Mouse (Mus musculus) adrenal gland, adult 2 months (tissue): Measurements from ENCODE around the gene Cdkn1b. TPM values are rescaled to one million over a fixed set of nuclear protein-coding genes. Genes with fewer than 3 reads are reported as not detected.
A peak's percentile ranks its signal among the peaks of the same experiment; 100 is the strongest.

ENCODE experiments used
- DNase-seq: peaks from one replicate; pipeline ENCODE4 v3.0.0; 2021
- polyA plus RNA-seq: library from polyadenylated mRNA; depleted of rRNA; stranded (reverse); fragments of >200 nt; gene quantifications from 2 replicates; pipeline ENCODE4 v1.2.3, GENCODE M21; 2012
- total RNA-seq, 2 experiments: library from RNA; stranded (reverse); gene quantifications; 2 replicates each; pipeline ENCODE4 v1.2.3; 2021

Gene Cdkn1b
- total and polyA plus RNA-seq, 3 experiments = 31.9 to 42.2 (median 41.5) TPM

DNA sequence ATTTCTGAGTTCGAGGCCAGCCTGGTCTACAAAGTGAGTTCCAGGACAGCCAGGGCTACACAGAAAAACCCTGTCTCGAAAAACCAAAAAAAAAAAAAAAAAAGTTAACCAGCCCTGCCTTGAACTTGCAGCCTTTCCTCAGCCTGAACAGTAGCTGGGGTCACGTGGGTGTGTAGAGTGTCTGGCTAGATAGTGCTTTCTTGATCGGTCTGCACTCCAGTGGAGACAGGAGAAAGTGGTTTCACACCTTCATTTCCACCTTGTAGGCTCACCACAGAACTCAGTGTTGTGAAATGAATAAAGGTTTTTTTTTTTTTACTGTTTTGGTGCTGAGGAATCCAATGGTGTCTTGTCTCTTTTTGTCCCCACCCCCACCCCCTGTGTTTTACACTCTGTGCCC is 16.8 kb upstream of the Cdkn1b start:
- no peak for DNase-seq

DNA sequence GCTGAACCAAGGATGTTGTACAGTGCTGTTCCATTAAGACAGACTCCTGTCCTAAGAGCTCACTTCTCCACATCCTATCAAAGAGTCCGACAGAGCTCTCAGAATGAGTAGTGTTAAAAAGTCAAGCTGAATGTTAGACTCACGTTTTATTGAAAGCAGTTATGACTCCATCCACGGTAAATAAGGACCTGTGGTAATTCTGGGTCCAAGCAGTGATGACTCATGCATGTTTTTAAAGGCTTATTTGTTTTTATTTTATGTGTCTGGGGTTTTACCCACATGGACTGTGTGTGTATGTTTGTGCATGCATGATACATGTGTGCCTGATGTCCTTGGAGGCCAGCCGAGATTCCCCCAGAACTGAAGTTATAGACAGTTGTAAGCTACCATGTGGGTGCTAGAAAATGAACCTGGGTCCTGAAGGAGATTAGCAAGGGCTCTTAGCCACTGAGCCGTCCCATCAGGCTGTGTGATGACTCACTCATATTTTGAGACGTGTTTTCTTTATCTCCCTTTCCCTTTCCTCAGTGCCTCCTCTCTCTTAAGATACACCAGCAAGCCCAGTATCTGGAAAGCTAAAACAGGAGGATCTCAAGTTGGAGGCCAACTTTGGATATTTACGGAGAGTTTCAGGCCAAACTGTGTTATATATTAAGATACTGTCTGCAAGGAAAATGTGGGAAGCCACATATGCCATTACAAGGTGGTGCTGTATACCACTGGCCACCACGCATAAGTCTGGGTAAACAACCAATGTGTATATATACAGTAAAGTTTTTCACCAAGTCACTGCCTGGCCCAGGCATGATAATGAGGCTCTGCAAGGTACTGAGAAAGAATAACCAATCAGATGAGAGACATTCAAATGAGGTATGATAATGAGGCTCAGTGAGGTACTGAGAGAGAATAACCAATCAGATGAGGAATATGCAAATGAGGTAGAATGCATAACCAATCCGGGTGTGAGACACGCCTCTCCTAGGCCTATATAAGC is 16.0 kb upstream of the Cdkn1b start:
- no peak for DNase-seq

DNA sequence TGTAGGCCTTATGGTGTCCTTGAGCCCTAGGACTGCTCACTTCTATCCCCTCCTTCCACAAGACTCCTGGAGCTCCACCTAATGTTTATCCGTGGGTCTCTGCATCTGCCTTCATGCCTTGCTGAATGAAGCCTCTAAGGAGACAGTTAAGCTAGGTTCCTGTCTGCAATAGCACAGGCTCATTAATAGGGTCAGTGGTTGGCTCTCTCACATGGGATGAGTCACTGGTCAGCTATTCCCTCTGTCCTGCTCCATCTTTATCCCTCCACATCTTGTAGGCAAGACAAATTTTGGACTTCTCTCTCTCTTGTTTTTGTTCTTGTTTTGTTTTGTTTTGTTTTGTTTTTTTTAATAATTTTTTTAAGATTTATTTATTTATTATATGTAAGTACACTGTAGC is 14.4 kb upstream of the Cdkn1b start:
- DNase-seq = no peak

DNA sequence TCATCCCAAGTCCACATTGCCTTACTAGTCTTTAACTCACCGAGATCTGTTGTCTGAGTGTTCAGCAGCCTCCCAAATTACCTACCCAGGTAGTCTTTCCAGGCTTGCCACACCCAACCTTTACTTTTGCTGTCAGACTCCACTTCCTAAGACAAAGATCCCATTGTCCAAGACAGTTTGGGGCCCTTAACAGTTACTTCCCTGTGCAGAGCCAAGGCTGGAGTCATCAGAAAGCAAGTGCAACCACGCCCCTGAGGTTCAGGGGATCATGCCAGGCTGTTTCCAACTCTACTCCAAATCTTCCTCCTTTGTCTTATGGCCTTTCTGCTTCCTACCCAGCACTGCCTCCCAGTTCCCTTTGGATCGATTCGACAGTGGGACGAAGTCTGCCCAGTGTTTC is 5.7 kb upstream of the Cdkn1b start:
- DNase-seq = no peak

DNA sequence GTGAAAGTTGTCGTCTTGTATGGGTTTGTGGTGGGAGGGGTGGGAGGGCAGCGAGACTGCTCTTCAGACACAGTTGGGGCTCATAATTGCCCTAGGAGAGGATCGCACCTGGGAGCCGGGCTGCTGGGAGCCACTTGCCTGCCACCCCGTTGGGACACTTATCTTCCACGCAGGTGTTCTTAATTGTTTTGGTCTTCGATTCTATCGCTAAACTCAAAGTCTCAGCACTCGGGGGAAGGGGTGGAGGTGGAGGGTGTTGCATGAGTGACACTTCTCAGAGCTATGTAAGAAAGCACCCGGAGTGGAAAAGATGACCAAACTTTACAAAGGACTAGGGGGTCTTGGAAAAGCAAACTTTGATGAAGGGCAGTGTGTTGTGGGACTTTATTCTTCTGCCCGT is 3.6 kb upstream of the Cdkn1b start:
- peak; percentile 27 for DNase-seq

DNA sequence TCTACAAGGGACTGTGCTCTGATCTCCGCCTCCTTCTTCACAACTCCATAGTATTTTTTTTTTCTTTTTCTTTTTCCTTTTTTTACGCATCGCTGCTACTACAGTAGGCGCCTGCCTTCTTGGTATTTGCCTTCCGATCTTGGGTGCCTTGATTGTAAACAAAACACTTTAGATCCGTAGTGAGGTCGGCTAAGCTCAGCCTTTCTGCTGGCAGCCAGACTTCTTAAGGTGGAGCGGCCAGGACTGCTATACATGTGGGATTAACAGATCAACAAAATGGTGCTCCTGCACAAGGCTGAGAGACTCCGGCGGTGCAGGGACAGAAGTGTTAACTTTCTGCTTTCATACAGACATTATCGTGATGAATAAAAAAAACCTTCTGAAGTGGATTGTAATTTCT is 3.1 kb upstream of the Cdkn1b start:
- peak; percentile 79 for DNase-seq

DNA sequence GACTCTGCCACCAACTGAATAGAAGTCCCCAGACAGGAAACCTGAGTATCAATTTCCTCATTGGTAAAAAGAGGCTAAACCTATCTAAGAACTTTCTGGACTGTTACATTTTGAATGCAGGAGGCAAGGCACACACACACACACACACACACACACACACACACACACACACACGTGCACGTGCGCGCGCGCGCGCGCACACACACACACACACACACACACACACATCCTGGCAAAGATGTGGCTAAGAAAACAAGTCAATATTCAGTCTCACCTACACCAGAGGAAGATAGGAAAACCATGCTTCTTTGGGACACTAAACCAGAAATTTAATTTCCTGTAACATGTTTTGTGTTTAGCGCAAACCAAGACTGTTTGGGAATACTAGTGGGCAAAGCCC is 1.4 kb upstream of the Cdkn1b start:
- no peak for DNase-seq

DNA sequence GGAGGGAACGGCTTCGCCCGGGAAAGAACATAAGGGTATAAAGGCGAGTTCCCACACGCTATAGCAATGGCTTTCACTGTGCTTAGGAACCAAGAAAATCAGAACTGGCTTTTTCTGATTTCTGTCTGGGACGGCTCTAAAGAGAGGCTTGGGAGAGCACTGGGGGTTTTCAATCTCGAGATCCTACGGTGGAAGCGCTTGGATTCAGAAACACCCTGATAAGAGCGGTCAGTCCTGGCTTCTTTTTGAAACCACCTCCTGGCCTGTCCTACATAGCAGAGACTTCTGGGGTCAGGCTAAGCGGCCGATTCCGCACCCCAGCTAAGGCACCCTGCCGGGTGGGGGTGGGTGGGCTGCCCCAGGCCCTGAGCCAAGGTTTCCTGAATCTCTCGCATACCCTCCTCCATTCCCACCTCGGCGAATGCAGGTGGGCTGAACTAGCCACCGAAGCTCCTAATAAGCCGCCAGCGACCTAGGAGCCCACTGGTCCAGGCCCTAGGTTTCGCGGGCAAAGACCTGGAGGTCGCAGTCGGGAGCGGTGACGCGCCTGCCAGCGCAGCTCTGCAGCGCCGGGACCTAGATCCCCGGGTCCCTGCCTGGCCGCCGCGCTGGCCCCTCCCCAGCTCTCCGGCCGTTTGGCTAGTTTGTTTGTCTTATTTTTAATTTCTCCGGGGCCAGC is 551 bp upstream of the Cdkn1b start:
- no peak for DNase-seq

DNA sequence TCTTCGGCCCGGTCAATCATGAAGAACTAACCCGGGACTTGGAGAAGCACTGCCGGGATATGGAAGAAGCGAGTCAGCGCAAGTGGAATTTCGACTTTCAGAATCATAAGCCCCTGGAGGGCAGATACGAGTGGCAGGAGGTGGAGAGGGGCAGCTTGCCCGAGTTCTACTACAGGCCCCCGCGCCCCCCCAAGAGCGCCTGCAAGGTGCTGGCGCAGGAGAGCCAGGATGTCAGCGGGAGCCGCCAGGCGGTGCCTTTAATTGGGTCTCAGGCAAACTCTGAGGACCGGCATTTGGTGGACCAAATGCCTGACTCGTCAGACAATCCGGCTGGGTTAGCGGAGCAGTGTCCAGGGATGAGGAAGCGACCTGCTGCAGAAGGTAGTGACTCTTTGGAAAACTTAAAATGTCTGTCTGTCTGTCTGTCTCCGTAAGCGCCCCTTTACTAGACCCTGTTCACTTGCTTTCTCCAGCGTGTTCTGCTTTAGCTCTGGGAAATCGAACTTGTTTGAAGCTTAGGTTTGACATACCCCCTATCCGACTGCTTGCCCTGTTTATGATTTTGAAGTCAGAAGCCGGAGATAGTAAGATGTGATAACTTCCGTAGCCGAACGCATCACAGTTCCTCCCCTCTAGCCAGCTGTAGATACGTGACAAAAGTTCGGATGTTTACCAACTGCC is 953 bp downstream of the Cdkn1b start:
- DNase-seq = peak; percentile 79

DNA sequence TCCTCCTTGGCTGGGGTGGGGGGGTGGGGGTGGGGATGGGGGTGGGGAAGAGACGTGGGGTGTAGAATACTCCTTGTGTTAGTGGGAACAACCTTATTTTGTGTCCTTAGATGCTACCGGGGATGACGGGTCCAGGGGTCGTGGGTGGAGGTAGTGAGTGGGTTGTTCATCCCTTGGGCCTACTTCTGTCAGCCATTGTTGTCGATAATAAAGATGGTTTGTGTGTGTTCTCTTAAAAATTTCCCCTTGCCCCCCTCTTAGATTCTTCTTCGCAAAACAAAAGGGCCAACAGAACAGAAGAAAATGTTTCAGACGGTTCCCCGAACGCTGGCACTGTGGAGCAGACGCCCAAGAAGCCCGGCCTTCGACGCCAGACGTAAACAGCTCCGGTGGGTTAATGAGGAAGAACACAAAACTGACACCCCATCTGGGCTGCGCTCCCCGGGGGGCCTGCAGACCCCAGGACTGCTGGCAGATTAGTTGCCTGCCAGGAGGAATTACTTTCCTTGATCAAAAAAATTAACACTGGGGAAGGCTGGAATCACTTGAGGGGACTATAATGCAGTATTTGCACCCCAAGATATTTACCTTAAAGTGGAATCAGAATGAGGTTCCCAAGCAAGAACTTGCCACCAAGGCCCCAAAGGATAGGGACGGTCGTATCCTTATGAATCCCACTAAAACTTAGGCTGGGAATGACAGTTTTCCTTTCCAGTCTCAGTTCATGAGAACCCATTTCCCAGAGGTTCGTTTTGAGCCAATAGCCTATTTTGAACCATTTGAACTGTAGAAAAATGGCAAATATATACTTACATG is 1.7 kb downstream of the Cdkn1b start:
- DNase-seq = peak; percentile 27

DNA sequence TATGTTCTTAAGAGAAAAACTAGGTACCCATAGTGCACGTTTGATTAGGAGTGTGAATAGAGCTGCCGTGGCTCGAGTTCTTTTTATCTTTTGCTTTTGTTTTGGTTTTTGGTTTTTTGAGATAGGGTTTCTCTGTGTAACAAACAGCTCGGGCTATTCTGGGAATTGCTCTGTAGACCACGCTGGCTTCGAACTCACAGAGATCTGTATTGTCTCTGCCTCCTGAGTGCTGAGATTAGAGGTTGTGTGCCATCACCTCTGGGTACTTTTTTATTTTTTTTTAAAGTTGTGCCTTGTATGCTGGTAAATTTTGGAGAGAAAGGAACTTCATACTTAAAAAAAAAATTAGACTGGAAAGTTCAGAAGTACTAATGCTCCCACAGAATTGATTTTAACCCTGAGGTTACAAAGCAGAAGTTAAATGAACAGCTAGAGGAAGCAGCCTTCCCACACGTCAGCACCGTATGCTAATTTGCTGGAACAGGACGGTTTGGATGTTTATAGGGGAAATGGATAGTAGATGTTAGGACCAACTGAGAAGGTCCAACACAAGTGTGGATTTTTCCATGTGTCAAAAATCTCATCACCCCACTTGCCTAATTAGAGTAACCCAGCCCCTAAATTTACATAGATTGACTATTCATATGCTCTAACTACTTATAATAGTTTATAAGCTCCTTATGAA is 2.5 kb downstream of the Cdkn1b start:
- no peak for DNase-seq

DNA sequence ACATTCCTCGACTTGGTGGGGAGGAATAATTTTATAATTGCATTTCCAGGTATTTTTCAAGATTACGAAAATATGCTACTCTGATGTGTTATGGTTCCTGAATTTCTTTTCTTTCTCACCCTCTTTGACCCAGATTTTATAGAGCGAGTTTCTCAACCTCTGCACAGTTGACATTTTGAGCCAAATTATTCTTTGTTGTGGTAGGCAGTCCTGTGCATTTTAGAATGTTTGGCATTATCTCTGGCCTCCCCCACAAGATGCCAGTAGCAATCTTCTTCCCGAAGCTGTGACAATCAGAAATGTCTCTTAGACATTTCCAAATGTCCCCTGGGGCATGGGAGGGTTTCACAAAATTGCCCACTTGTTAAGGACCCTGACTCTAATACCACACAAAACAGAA is 3.5 kb downstream of the Cdkn1b start:
- no peak for DNase-seq

DNA sequence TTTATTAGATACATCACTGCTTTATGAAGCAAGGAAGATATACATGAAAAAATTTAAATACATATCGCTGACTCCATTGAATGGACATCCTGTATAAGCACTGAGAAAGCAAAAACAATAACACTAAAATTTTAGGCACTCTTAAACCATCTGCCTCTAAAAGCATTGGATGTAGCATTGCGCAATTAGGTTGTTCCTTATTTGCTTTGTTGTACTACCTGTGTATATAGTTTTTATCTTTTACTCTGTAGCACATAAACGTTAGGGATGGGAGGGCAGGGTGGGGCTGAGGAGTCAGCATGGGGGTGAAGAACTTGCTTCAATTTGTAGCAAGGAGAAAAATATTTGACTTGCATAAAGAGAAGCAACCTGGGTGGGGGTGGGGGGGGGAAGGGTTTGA is 4.1 kb downstream of the Cdkn1b start:
- no peak for DNase-seq

DNA sequence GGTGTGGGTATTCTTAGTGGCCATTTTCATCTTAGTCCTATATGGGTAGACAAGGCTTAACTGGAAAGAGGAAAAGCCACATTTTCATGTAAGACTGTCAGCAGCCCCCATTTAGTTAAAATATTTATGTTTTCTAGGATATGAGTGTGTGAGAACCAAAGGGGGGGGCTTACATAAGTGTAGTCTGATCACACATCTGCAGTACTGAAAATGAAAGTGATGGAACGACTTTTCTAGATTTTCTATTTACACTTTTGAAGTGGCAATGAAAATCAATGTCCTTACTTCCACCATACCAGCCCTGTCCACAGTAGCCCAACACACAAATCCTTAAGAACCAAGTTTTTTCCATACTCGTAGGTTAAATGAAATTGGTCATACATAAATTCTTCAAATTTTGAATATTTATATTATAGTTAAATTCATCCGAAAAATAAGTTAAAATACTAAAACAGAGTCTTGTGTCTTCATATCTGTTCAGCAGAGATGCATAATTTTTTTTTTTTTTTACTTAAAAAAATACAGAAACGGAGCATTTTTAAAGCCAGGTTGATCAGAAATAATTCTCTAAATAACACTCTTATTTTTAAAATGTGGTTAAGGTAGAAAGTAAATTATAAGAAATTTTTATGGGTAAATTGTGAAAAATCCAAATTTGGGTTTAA is 5.6 kb downstream of the Cdkn1b start:
- DNase-seq = no peak

DNA sequence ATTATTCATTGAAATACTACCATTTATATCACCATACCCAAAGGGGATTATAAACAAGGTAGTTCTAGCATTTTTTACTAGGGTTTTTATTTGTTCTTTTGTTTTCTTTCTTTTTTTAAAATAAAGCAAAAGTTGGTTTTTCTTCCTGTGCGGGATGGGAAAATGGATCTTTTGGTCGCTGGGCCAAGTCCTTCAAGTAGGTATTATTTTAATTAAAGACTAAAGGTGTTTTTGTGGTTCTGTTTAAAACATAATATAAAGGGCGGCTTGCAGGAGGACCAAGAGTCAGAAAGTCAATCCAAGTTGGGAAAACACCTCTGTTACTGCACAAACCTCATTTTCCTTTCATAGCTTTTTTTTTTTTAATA is 6.1 kb downstream of the Cdkn1b start:
- no peak for DNase-seq

DNA sequence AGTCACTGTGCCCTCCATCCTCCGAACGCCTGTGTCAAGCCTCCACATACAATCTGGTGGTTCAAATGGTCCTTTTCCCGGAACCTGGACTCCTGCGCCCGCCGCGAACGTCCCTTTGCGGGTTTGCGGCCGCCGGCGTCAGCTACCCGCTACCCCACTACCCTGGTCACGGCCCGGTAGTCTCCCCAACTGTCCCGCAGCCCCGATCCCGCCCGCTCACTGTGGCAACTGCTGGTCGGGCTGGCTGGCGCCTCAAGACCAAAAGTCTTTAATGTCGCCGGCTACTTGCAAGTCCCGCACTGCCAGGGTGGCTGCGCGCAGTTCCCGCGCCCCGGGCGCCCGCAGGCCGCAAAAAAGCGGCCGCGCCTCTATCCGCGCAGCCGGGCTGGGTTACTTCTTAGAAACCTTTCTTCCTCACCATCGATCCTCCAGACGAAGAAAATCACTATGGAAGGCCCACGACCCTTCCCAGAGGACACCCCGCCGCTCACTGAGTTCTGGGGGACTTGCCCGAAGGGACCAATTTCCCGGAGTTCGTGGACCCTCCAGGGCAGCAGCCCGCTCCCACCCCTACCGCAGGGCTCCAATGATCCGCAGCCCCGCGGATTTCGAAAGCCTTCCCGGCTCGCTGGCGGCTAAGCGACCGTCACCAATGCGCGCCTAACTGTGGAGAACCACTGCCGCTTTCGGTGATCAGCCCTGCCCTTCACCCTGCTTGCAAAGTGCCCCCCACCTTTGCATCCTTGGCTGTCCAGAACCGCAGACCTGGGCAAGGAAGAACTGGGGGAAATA is 6.8 kb downstream of the Cdkn1b start:
- DNase-seq = peak; percentile 83

DNA sequence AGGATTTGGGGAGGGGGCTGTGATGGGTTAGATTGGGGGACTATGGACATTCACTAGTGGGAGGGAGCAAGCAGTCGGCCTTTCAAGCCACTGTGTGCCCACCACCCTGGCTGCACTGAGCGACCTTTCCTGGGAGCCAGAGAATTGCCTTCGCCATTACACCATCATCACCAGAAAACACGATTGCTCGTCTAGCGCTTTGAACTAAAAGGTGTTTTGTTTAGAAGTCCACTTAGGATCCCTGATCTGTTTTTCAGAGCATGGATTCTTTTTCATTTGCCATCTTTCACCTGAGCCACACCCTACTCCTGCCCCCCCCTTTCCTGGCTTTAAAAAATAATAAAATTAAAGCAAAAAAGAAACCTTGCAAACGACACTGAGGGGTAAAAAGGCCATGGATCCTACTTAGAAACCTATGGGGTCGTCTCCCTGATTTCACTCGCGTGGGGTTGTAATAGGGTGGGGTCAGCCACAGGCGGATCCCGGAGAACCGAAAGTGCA is 7.4 kb downstream of the Cdkn1b start:
- no peak for DNase-seq

DNA sequence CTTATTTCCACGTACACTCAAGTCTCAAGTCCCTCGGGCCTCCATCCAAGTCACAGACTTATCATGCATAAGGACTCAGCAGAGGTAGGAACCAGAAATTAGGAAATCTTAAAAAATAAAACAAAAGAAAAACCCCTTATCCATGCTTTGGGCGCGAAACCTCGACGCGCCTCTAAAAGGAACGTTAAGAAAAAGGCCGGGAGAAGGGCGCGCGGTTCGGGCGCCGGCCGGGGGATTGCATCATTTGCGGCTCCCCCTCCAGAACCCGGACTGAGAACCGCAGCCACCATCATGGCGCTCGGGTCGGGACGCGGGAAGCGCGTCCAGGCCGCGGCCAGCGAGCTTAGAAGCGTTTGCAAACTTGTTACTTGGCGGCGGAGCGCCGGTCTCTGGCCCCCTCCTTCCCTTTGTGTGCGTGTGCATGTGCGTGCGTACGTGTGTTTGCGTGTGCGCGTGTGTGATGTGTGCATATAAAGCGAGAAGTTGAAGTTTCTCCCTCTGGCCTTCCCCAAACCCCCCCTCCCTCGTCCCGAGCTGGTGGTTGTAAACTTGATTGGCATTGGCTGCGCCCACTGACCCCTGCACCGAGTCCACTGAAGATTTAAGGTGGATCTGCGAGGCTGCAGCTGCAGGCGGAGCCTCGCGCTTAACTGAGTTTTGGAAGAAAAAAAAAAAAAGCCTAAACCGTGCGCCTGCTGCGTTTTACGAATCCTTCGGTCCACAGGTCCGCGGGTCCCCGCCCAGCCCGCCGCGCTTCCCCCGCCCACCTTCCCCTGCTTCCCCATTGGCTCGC is 8.1 kb downstream of the Cdkn1b start:
- DNase-seq = peak; percentile 91

DNA sequence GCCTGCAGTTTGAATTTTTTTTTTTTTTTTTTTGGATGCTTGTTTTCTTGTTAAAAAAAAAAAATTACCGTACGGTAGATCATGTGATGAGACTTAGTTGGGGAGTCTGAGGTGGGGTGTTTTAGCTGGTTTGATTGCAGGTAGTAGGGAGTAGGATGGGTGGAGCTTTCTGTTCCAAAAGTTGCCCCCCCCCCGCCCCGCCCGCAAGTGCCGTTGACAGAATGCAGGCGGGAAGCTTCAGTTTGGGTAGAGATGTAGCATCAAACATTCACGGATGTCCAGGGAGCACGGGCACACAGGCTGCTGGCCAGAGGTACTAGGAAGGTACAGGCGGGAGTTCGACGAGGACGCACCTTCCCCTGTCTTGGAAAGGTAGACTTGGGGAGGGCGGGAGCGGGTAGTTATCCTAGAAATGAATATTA is 8.7 kb downstream of the Cdkn1b start:
- DNase-seq = no peak
